Comparison of ENCODE assay signal across 9 mouse cellular contexts in the genomic region with DNA sequence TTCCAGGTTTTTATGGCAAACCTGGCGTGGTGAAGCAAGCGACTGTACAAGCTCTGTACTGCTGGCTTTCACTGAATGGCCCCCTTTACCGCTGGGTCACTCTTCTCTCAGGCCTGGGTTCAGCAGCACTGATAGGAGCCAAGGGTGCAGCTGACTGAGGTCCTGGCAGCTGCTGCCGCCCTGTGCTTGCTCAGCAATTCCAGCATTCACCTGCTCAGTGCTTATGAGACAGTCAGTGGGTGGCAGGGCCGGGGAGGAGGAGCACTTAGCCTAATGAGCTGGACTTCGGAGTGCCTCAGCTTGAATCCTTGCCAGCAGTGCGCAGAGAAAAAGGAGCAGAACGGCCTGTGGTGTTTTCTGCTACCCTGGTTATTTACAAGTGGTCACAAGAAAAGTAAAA.
DNase-seq lines count a peak whose midpoint lies in the region; ATAC-seq and TF ChIP-seq lines count a peak whose summit lies in the region.
"Had no signal": no experiment of that assay in that cellular context is flagged by ENCODE, and none has a peak within 500 bp of the region (broad histone marks: within the 10 kb centered on the region; RNA-seq: fewer than 3 reads in every experiment).

No protein-coding gene starts in this region.

- no peak overlapping the region for H3K4me2 ChIP-seq in neural tube, embryonic 13.5 days
- H3K4me2 ChIP-seq in neural tube, embryonic 15.5 days = no peak overlapping the region
- H3K4me2 ChIP-seq in midbrain, postnatal 0 days (ENCODE audit: low read depth, low read length, poor library complexity, severe bottlenecking) = no peak overlapping the region
- H3K4me2 ChIP-seq: limb, embryonic 12.5 days had no signal

- H3K36me3 ChIP-seq in neural tube, embryonic 13.5 days = no peaks in the 10 kb centered on the region
- H3K36me3 ChIP-seq in neural tube, embryonic 15.5 days = no peaks in the 10 kb centered on the region
- no peaks in the 10 kb centered on the region for H3K36me3 ChIP-seq in midbrain, postnatal 0 days (ENCODE audit: insufficient read depth, low read length)
- H3K36me3 ChIP-seq: limb, embryonic 12.5 days had no signal

- ATAC-seq in neural tube, embryonic 13.5 days (ENCODE audit: low read depth) = 0 out of 2 replicates have a peak, but pooled peaks have one; percentile 53
- ATAC-seq in neural tube, embryonic 15.5 days (ENCODE audit: low FRiP score) = no peak
- ATAC-seq in midbrain, postnatal 0 days (ENCODE audit: low FRiP score) = no peak
- no peak for ATAC-seq in megakaryocyte progenitor cell, adult 5-6 weeks (replicated peaks; ENCODE audit: poor library complexity)

- no peaks in the 10 kb centered on the region for H3K27me3 ChIP-seq in neural tube, embryonic 13.5 days
- no peaks in the 10 kb centered on the region for H3K27me3 ChIP-seq in neural tube, embryonic 15.5 days (replicated peaks)
- no peaks in the 10 kb centered on the region for H3K27me3 ChIP-seq in midbrain, postnatal 0 days (ENCODE audit: insufficient read depth, low read length)
- H3K27me3 ChIP-seq: limb, embryonic 12.5 days had no signal

- H3K9me3 ChIP-seq in neural tube, embryonic 13.5 days = no peaks in the 10 kb centered on the region
- no peaks in the 10 kb centered on the region for H3K9me3 ChIP-seq in neural tube, embryonic 15.5 days (replicated peaks)
- no peaks in the 10 kb centered on the region for H3K9me3 ChIP-seq in midbrain, postnatal 0 days (ENCODE audit: low read length)
- H3K9me3 ChIP-seq: limb, embryonic 12.5 days had no signal

- H3K4me3 ChIP-seq in neural tube, embryonic 13.5 days = no peak overlapping the region
- H3K4me3 ChIP-seq in neural tube, embryonic 15.5 days (replicated peaks) = no peak overlapping the region
- no peak overlapping the region for H3K4me3 ChIP-seq in midbrain, postnatal 0 days (ENCODE audit: low read depth, low read length)
- H3K4me3 ChIP-seq: limb, embryonic 12.5 days had no signal

- no peak for TF ChIP-seq CTCF in midbrain, postnatal 0 days (IDR thresholded peaks at IDR 0.05)

- peaks cover 3% of the 10 kb centered on the region; the same call in 1 of the 2 replicates for H3K4me1 ChIP-seq in neural tube, embryonic 13.5 days (replicated peaks)
- H3K4me1 ChIP-seq in neural tube, embryonic 15.5 days = peaks cover 4% of the 10 kb centered on the region
- H3K4me1 ChIP-seq in midbrain, postnatal 0 days (ENCODE audit: insufficient read depth, low read length) = no peaks in the 10 kb centered on the region

- H3K9ac ChIP-seq in neural tube, embryonic 13.5 days = no peak overlapping the region
- no peak overlapping the region for H3K9ac ChIP-seq in neural tube, embryonic 15.5 days (replicated peaks)
- H3K9ac ChIP-seq in midbrain, postnatal 0 days (replicated peaks; ENCODE audit: low read length, poor library complexity, severe bottlenecking) = no peak overlapping the region
- H3K9ac ChIP-seq: limb, embryonic 12.5 days had no signal

- WGBS in neural tube, embryonic 13.5 days = 35% methylated on average over 8 of the region's 8 CpGs
- 34% methylated on average over 8 of the region's 8 CpGs for WGBS in neural tube, embryonic 15.5 days
- WGBS in midbrain, postnatal 0 days = 42% methylated on average over 8 of the region's 8 CpGs

- DNase-seq in cerebellum, adult 18-20 months = peak; percentile 3 to 4
- no peak for DNase-seq in cerebellum, adult 11-12 months
- peak; percentile 90 for DNase-seq in kidney, adult 11 months
- DNase-seq in midbrain, postnatal 0 days (ENCODE audit: low spot score) = peak; percentile 59
- DNase-seq in urinary bladder, postnatal 4 days (ENCODE audit: low spot score in 2 of 2) = no peak

- H3K27ac ChIP-seq in neural tube, embryonic 13.5 days (replicated peaks) = no peak overlapping the region
- H3K27ac ChIP-seq in neural tube, embryonic 15.5 days (replicated peaks) = no peak overlapping the region
- no peak overlapping the region for H3K27ac ChIP-seq in midbrain, postnatal 0 days (ENCODE audit: low read depth, low read length)
- H3K27ac ChIP-seq: limb, embryonic 12.5 days had no signal

Comparison
In these comparisons a context has a peak if more than half of its experiments do, and no peak if none do; other contexts are left out.
1. DNase-seq: peak in cerebellum, adult 18-20 months (2 of 2), kidney, adult 11 months (single experiment) and midbrain, postnatal 0 days (single experiment); none in cerebellum, adult 11-12 months (single experiment) and urinary bladder, postnatal 4 days (0 of 2).